Mouse (Mus musculus) heart, adult 8-10 months (tissue): ENCODE data around the gene Camkk2. TPM values are rescaled to one million over a fixed set of nuclear protein-coding genes. Genes with fewer than 3 reads are reported as not detected.

Source experiments
- DNase-seq: peaks from one replicate; pipeline ENCODE4 v3.0.0; 2022; ENCODE audit warnings: low spot score
- microRNA-seq: library from miRNA; unstranded; fragments of <30 nt; microRNA quantifications from one replicate; pipeline ENCODE4 v1.2.0, GENCODE M21; 2022
- total RNA-seq, 4 experiments: library from RNA; stranded (reverse); gene quantifications; 2 replicates each; pipeline ENCODE4 v1.2.4; 2022

Gene Camkk2
- total RNA-seq, 4 experiments from 2014 or later, result 8.9 to 12.5 (median 11.3) TPM

- no peak for DNase-seq
Observed at GRCm38 (mm10) chr5:122698701-122699060, 80.5 kb downstream of the Camkk2 start.

GRCm38 (mm10) chr5:122698041-122698700 lies 81.0 kb downstream of the Camkk2 start:
- DNase-seq, result peak; percentile 21

GRCm38 (mm10) chr5:122695516-122695915 lies 83.7 kb downstream of the Camkk2 start:
- DNase-seq, result no peak

- DNase-seq, result no peak
Observed at GRCm38 (mm10) chr5:122693431-122694207, 85.6 kb downstream of the Camkk2 start.

GRCm38 (mm10) chr5:122690486-122690885 lies 88.7 kb downstream of the Camkk2 start:
- DNase-seq, result no peak

GRCm38 (mm10) chr5:122689153-122689552 lies 90.1 kb downstream of the Camkk2 start:
- no peak for DNase-seq

GRCm38 (mm10) chr5:122687391-122687790 lies 91.8 kb downstream of the Camkk2 start:
- no peak for DNase-seq

- no peak for DNase-seq
Observed at GRCm38 (mm10) chr5:122683926-122684325, 95.3 kb downstream of the Camkk2 start.

GRCm38 (mm10) chr5:122681276-122681675 lies 97.9 kb downstream of the Camkk2 start:
- DNase-seq, result no peak

Small RNA genes within 50 kb of the gene (microRNA-seq; reads per million reads assigned to microRNA genes)
- gene Mir8115, result 0.84 reads per million

Other genes starting within 250 kb of the Camkk2 start
- gene Ift81, start 164.9 kb downstream of the Camkk2 start, total RNA-seq, result 10 to 100 TPM; 64.5 to 96.2 (median 80.6) TPM
- gene P2rx7, start 135.5 kb downstream of the Camkk2 start, total RNA-seq, result 1 to 10 TPM; 3.1 to 3.6 (median 3.4) TPM
- 10 to 100 TPM; 16.2 to 19.3 (median 18.5) TPM for gene P2rx4, start 71.9 kb downstream of the Camkk2 start, total RNA-seq
- gene Anapc5, start 41.9 kb upstream of the Camkk2 start, total RNA-seq, result 100 to 1,000 TPM; 151 to 179 (median 164) TPM
- gene Rnf34, start 70.6 kb upstream of the Camkk2 start, total RNA-seq, result 10 to 100 TPM; 30.7 to 39.8 (median 35.3) TPM
- 10 to 100 TPM; 12.7 to 14.9 (median 14.4) TPM for gene Kdm2b, start 210.4 kb upstream of the Camkk2 start, total RNA-seq
- gene Orai1, start 235.7 kb upstream of the Camkk2 start, total RNA-seq, result 10 to 100 TPM; 13.3 to 16.3 (median 15.2) TPM